Mouse (Mus musculus): Measurements from ENCODE around the gene Dlg1.
"Not testable (repeated sequence)": the region's sequence is repeated elsewhere in the genome, so short reads cannot be mapped to it uniquely, and the experiment has no call there.

Gene Dlg1

DNA sequence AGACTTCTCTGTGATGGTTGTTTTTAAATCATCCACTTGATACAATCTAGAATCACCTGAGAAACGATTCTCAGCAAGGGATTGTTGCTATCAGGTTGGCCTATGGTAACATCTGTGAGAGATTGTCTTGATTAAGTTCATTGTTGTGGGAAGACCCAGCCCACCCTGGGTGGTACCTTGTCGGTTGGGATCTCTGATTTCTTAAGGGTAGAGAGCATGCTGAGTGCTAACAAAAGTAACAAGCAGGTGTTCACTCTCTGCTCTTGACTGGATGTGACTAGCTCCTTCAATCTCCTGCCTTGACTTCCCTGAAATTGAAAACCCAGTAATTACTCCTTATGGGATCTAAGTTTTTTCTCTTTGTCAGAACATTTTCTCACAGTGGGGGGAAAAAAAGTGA lies 5.7 kb upstream of the Dlg1 start:
- DNase-seq: no peak

DNA sequence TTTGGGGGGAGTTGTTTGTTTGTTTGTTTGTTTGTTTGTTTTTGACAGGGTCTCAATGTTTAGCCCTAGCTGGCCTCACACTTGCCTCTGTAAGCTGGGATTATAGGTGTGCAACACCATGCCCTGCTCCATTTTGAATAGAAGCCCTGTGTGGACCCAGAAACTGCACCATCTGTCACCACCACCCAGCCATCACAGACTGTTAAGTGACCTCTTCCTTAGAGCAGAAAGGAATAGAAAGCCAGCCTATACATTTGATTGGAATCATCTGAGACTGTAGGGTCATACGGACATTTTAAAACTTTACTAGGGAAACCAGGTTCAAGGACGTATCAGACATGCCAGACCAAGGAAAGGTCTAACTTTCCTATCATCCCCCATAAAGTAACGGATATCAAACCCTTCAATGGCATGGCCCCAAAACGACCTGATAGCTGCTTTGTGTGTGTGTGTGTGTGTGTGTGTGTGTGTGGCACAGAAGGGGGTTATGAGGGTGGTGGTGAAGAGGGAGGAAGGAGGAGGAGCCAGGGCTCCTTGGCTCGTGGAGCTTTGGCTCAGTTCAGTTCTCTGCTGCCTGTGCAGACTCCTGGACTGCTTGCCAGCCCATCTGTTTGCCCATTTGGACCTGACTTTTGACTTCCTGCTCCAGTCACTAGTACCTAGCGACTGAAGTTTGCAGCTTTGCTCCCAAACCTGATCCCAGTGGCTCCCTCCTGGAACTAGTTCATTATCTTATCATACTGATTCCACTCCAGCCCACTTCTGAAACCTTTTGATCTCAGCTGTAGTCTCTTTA lies 4.5 kb upstream of the Dlg1 start:
- peak; percentile 77 to 78 for DNase-seq

DNA sequence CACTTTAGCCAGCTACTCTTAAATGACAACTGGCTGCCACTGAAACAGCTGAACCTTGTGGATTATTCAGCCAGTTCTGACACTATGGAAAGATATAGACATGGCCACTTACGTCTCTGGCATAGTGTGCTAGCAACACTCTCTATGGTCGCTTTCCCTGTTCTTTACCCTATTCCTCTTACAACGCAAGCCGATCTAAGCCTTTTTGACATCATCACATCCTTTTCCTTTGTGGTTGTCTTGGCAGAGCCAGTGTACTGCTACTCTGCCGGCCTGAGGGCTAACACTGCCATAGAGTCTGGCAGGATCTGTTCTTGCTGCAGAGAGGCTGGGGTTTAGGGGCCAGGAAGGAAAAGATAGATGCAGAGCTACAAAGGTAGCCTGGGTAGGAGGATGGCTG lies 3.8 kb upstream of the Dlg1 start:
- DNase-seq: no peak

DNA sequence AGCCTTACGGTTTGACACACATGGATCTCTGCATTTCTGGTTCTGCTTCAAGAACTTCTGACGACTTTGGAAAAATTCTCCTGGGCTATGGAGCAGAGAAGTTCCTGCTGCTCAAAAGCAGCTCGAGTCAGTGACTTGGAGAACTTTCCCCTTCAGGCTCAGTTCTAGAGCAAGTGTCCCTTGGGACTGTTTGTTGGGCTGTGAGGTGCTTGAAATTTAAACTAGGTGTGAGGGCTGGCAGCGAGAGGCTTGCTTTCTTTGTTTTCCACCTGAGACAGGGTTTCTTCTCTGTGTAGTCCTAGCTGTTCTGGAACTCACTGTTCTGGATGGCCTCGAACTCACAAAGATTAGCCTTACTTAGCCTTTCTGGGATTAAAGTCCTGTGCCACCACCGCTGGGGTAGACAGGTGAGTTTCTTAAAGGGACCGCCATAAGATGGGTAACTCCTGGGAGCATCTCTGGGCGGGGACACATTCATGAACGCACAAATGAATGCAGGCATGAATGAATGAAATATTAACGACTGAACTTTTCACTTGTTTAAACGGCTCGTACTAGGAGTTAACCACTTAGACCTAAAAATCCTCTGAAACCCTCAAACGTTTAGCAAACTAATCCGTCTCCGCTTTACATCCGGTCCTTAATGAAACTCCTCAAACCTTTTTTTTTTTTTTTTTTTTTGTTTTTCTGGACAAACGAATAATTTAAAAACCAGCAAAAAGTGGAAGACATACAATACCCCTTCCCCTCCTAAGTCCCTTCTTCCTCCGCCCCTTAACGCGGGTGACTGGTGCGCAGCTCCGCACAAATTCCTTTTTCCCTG lies 476 bp upstream of the Dlg1 start:
- DNase-seq: no peak

DNA sequence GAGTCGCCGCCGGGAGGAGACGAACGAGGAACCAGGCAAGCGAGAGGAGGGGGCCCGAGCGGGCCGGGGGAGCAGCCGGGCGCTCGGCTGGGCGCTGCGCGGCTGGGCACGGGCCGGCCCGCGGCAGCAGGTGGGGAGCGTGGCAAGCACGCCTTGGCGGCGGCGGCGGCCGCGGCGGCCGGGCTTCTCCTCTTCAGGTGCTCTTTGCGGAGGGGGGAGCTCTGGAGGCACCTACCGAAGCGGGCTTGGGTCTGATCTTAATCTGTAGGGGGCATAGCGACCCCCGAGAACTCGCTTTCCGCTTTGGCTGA lies 999 bp downstream of the Dlg1 start:
- no peak for DNase-seq

DNA sequence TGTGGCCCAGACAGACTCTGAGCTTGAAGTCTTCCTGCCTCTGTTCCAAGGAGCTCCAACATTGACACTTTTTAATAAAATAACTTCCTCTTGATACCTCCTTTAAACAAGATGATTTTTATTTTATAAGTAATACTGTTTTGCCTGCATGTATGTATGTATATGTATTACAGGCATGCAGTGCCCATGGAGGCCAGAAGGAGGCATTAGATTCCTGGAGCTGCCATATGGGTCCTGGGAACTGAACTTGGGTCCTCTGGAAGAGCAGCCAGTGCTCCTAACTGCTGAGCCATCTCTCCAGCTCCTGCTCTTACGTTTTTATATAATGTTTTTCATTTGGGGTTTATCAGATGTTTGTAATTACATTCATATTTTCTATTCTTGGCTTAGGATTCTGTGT lies 9.0 kb downstream of the Dlg1 start:
- no peak for DNase-seq

DNA sequence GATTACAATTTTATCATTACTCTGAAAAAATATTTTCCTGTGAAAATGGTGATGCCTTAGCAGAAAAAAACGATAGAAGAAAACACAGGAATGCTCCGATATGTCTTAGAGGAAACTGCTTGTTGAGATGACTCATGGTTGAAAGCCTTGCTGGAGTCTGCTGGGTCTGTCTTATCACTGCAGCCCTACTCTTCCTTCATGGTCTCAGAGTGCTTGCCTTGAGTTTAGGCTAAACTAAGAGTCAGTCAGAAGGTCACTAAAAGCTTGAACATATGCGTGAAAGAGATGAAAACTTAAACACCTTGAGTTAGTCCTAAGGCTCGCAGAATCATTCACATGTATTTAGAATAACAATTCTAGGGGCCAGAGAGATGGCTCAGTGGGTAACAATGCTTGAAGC lies 14.2 kb downstream of the Dlg1 start:
- DNase-seq: no peak

DNA sequence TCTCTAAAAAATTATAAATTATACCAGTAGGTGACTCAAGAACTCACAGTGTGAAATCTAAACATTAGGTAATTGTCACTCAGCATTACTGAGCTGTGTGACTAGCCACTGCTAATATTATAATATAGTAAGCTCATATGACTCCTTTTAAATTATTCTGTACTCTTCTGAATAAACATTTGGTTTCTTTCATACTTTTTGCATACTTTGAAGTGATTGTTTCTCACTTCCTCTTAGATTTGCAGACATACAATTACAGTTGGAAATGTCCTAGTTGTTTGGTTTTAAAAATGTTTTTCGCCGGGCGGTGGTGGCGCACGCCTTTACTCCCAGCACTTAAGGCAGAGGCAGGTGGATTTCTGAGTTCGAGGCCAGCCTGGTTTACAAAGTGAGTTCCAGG lies 19.0 kb downstream of the Dlg1 start:
- DNase-seq: no peak

DNA sequence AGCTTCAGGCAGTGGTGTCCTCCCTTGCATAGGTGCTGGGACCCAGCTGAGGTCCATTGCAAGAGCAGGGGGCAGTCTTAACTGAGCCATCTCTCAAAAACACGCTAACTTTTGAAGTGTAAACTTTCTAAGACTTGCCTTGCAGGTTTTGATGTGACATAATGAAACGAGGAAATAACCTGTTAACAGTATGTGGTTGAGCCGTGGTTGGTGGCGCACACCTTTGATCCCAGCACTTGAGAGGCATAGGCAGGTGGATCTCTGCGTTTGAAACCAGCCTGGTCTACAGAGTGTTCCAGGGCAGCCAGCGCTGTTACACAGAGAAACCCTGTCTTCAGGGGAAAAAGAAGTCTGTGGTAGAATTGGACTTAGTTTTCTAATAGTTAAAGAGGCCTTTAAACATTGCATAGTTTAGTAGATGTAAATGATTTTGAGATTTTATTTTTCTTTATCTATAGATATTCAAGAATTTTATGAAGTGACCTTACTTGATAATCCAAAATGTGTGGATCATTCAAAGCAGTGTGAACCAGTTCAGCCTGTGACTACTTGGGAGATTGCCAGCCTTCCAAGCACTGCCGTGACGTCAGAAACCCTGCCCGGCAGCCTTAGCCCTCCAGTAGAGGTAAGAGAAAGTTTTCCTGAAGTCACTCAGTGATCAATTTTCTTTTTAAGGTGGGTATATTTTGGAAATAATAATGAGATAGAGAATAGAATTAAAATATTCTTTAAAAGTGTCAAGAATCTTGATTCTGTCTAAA lies 20.6 kb downstream of the Dlg1 start:
- DNase-seq: no peak

DNA sequence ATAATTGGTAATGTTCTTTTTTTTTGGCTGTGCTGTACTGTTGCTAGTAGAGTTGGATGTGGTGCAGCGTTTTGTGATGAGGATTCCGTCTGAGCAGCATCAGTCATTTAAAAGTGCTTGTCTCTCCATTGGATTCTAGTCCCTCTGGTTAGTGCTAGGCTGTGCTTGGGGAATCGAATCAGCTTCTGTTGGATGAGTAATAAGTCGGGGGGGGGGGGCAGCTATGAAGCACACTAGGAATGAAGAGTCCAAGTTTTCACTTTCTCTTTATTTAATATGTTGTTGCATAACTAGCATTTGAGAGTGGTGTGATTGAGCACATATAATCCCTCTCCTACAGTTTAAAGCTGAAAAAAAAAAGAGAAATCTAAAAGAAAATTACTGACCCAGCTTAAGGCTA lies 21.5 kb downstream of the Dlg1 start:
- DNase-seq: no peak

DNA sequence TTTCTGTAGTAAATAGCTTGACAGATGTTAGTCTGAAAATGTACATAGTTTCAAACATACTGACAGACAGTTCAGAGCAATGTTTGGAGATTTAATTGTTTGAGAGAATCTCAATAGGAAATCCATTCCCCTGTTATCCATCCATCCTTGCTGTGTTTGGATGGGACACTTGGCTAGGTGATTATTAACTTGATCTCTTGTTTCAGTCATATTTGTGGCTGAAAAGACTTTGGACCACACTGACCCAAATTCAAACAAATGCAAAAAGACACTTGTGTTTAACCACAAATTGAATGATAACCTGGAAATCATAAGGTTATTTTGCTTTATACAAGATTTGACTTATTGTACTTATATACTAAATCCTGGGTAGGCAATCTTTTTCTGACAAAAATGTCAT lies 24.5 kb downstream of the Dlg1 start:
- DNase-seq: no peak

DNA sequence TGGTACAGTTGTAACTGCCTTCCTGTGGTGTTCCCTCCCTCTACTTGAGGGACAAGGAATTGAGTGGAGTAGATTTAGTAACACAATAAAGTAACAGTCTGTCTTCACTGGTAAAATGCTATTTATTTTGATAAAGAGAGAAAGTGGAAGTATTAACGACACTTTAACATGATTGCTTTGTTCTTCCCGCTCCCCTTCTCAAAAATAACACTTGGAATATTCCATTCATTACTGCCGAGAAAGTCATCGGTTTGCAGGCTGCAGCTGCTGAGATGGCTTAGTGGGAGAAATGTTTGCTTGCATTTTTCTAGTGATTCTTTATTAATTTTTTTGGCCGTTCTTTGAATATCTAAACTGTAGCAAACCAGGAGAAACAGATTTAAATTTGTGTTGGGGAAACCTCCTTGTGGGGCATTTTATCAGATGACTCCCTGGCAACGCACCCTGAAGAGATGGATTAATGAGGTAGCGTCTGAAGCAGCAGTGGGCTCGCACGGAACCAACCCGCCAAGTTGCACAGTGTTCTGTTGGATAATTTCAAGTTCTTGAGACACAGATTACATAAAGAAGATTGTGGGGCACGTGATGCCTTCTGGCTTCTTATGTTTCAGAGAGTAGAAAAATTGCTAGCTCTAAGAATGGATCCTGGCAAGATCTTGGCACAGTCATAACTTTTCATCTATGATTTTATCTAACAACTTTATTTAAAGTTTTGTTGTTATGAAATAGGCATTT lies 32.2 kb downstream of the Dlg1 start:
- peak in 1 of 2 experiments; percentile 48 for DNase-seq

DNA sequence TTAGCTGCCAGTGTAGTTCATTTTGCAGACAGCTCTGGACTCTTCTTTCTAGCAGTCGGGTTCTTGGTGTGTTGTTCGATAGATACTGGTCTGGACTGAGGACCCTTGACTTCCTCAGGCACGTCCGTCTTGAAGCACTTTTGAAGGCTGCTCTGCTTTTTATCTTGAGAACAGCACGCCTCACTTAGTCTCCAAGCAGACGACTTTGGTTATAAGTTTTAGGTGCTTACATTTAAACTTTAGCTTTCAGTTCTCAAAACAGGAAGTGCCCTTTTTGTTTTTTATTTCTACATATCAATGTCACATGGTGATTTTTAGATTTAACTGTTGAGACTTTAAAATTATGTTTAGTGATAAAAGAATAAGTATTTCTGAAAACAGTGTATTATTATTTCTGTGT lies 33.1 kb downstream of the Dlg1 start:
- no peak for DNase-seq

DNA sequence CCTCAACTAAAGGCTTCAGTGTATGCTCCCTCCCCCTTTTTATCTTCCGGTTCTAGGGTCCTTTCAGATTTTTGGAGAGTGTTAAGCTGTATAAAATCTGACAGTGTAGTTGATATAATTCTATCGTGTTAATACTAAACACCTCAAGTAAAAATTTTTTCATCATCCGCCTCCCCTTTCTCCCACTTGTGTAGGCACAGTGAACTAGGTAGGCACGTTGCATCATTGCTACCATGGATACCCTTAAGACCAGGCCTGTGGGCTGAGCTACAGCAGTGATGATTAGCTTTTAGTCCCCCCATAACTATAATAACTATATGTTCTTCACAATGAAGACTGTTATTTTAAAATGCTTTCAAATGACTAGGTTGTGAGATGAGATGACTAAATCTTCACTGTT lies 34.1 kb downstream of the Dlg1 start:
- no peak for DNase-seq

DNA sequence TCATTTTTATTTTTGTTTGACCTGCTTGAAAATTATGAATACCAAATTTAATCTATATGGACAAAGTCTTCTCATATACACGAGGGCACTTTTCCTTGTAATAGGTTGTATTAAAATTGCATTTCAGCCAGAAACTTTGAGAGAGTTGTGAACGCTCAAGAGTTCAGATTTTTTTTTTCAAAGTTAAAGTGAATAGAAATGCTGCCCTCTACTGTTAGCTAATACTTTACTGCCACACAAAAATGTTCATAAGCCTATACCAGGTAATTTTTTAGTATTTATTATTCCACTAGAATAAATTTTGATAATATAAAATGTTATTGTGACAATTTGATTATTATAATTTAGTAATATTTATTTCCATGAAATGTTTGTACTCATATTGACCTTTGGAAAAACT lies 42.0 kb downstream of the Dlg1 start:
- no peak for DNase-seq

DNA sequence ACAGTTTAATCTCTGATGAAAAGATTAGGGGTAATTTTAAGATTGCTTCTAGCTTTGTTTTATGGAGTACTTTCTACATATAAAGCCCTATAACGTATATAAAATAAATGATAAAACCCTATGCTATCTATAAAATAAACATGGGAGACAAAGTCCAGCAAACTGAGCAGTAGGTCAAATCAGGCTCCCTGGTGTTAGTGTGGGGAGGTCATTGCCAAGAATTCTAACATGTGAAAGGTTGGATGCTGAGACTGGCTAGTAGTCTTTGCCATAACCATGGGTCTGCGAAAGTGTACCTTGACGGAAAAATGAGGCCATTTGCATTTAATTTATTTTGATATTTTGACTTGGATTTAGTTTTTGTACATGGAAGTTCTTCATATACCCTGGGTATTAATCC lies 42.7 kb downstream of the Dlg1 start:
- no peak for DNase-seq

DNA sequence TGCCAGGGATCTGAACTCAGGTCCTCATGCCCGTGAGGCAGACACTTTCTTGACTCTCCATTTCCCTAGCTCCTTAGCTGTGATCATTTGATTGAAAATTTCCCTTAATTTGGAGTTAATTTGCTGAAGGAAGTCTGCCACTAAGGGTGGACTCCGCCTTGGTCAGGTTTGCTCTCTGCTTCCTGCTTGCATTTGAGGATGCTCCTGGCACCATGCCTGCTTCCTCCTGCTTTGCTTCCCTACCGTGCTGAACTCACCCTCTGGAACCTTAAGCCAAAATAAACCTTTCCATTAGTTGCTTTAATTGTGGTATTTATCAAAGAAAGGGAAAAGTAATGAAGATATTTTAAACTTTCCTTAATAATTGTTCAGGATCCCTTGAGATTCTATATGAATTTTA lies 44.1 kb downstream of the Dlg1 start:
- peak; percentile 42 to 46 for DNase-seq

DNA sequence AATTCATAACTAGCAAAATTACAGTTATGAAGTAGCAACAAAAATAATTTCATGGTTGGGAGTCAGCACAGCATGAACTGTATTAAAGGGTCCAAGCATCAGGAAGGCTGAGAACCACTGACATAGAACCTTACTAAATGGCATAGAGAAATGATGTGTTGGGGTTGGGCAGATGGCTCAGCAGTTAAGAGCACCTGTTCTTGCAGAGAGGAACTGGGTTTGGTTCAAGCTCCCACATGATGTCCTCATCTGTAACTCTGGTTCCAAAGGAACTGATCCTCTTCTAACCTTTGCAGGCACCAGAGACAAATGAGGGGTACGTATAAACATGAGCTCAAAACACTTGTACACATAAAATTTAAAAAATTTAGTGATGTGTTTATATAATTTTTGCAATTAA lies 59.7 kb downstream of the Dlg1 start:
- DNase-seq: peak in 1 of 2 experiments; percentile 14

DNA sequence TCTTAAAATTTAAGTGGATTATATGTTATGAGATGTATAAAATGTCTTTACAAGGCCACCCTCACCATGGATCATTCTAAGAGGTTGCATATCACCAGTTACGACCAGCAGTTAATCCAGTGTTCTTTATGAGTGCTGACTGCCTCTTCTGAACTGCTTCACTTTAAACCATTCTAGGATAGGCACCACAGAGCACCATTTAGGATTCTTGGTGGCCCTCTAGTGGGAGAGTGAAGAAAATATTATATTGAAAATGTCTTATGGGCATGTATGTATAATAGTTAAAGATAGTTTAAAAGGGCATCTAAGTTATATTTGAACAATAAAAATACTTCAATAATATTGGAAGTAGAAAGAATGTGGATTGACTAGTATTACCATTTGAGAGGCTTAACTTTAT lies 60.9 kb downstream of the Dlg1 start:
- DNase-seq: peak in 1 of 2 experiments; percentile 27

DNA sequence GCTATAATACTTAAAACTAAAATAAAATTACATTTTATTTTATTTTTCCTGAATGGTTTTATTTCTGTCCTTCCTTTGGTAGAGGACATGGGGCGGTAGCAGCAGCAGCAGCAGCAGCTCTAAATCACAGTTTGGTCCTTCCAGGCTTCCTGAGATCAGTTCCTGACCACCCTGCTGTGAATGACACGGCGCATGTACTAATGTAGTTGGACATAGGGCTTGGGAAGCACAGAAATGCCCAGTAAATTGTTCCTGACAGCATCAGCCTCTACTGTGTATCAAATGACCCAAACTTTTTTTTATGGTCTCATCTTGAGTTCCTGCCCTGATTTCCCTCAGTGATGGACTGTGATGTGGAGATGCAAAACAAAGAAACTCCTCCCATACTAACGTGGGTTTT lies 61.6 kb downstream of the Dlg1 start:
- DNase-seq: no peak

DNA sequence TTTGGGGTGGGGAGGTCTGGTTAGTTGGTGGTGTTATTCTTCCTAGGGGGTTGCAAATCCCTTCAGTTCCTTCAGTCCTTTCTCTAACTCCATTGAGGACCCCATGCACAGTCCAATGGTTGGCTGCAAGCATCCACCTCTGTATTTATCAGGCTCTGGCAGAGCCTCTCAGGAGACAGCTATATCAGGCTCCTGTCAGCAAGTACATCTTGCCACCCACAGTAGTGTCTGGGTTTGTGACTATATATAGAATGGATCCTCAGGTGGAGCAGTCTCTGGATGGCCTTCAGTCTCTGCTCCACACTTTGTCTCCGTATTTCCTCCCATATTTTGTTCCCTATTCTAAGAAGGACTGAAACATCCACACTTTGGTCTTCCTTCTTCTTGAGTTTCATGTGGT lies 67.7 kb downstream of the Dlg1 start:
- DNase-seq: not testable (repeated sequence)

DNA sequence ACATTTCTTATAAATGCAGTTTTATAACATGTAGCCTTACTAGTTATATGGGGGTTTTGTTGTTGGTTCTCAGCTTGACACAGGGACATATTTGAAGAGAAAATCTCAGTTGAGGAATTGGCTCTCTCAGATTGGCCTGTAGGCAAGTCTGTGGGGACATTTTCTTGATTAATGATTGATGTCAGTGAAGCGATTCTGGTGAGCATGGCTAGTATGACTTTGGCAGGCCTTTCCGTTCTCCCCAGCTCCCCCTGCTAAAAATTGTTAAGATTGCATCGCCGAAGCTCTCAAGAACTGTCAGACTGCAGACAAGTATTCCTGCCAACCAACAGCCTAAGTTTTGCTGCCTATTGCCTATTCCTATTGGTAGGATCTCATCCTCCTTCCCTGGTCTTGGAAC lies 73.8 kb downstream of the Dlg1 start:
- DNase-seq: no peak

DNA sequence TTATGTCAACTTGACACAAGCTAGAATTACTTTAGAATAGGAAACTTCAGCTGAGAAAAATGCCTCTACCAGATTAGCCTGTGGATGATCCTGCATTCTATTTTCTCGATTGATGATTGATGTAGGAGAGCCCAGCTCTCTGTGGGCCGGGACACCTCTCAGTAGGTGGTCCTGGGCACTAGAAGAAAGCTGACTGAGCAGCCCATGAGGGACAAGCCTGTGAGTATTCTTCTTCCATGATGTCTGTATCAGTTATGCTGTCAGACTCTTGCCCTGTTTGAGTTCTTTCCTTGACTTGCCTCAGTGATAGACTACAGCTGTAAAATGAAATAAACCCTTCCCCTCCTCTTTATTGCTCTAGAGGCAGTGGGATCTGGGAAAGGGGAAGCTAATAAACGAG lies 74.5 kb downstream of the Dlg1 start:
- DNase-seq: no peak
